Mouse (Mus musculus): ENCODE measurements at regions not wholly inside any gene's neighbourhood (a gene's known extent, or its start where the extent isn't known, plus 50 kb on each side); places are given as distances from the start of the nearest gene placed in this dataset.

GRCm38 (mm10) chr11:84686473-84686872, 132.8 kb downstream of the Mrm1 start:
- H3K4me1 ChIP-seq (replicated peaks; ENCODE audit: control insufficient read depth, insufficient read depth, low read length): no peaks in the 10 kb centered on the region
- no peaks in the 10 kb centered on the region for H3K9me3 ChIP-seq (ENCODE audit: control insufficient read depth)
- H3K4me2 ChIP-seq (replicated peaks; ENCODE audit: low read depth): no peak overlapping the region
- no peak for ATAC-seq
- TF ChIP-seq CTCF (IDR thresholded peaks at IDR 0.05; ENCODE audit: low read depth): no peak
- WGBS: 91% methylated on average over 9 of the region's 9 CpGs
- H3K4me3 ChIP-seq (ENCODE audit: low read depth, low read length): no peak overlapping the region
- no peaks in the 10 kb centered on the region for H3K36me3 ChIP-seq (ENCODE audit: control insufficient read depth, insufficient read depth)
- no peaks in the 10 kb centered on the region for H3K27me3 ChIP-seq (replicated peaks; ENCODE audit: control insufficient read depth, insufficient read depth, low read length)
- no peak overlapping the region for H3K27ac ChIP-seq (ENCODE audit: low read depth, low read length)
- no peak overlapping the region for H3K9ac ChIP-seq (ENCODE audit: low read depth, low read length)

GRCm38 (mm10) chr11:84684325-84684724, 135.0 kb downstream of the Mrm1 start:
- Histone ChIP-seq H3K9ac (ENCODE audit: low read depth, low read length) (no peak overlapping the region), H3K27me3 (replicated peaks; ENCODE audit: control insufficient read depth, insufficient read depth, low read length) (no peaks in the 10 kb centered on the region), H3K4me1 (replicated peaks; ENCODE audit: control insufficient read depth, insufficient read depth, low read length) (no peaks in the 10 kb centered on the region), H3K4me3 (ENCODE audit: low read depth, low read length) (no peak overlapping the region), H3K27ac (ENCODE audit: low read depth, low read length) (no peak overlapping the region), H3K4me2 (replicated peaks; ENCODE audit: low read depth) (no peak overlapping the region), H3K36me3 (ENCODE audit: control insufficient read depth, insufficient read depth) (no peaks in the 10 kb centered on the region), H3K9me3 (ENCODE audit: control insufficient read depth) (no peaks in the 10 kb centered on the region)
- TF ChIP-seq CTCF (IDR thresholded peaks at IDR 0.05; ENCODE audit: low read depth): no peak
- 86% methylated on average over 3 of the region's 3 CpGs for WGBS
- no peak for ATAC-seq

- Histone ChIP-seq H3K4me1 (replicated peaks; ENCODE audit: control insufficient read depth, insufficient read depth, low read length) (no peaks in the 10 kb centered on the region), H3K9ac (ENCODE audit: low read depth, low read length) (no peak overlapping the region), H3K27ac (ENCODE audit: low read depth, low read length) (no peak overlapping the region), H3K4me3 (ENCODE audit: low read depth, low read length) (no peak overlapping the region), H3K9me3 (ENCODE audit: control insufficient read depth) (no peaks in the 10 kb centered on the region), H3K36me3 (ENCODE audit: control insufficient read depth, insufficient read depth) (no peaks in the 10 kb centered on the region), H3K27me3 (replicated peaks; ENCODE audit: control insufficient read depth, insufficient read depth, low read length) (no peaks in the 10 kb centered on the region), H3K4me2 (replicated peaks; ENCODE audit: low read depth) (no peak overlapping the region)
- no peak for TF ChIP-seq CTCF (IDR thresholded peaks at IDR 0.05; ENCODE audit: low read depth)
- 56% methylated on average over 13 of the region's 13 CpGs for WGBS
- ATAC-seq: no peak
Observed at GRCm38 (mm10) chr11:84682931-84683330, 136.4 kb downstream of the Mrm1 start.

DNA sequence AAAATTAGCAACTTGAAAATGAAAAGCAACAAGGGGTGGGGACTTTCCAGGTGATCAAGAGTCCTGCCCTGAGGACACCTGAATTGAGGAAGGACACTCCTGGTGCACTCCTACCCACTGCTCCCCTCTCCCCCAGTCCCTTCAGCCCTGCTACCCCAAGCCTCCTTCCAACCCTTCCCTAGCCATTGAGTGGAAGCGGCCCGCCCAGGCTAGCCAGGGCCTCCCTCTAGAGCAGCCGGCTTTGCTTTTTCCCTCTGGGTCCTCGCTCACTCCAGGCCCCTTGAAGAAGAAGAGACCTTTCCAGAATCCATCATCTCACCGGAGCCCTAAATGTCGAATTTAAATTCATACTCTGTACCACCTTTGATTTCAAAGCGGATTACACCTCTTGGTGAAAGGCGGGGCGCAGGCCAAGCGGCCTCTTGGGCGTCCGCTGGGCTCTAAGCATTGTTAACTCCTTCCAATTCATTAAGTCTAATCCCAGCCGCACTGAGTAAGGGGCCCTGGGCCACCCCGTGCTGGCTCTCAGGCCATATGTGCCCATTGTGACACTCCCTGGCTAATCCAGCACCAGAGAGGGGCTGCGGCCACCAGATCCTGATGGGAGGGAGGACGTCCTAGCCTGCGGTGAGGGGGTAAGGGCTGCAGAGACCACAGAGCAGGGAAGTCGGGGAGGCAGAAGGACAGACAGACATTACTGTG, 142.8 kb downstream of the Mrm1 start:
- no peak overlapping the region for H3K4me3 ChIP-seq (ENCODE audit: low read depth, low read length)
- no peaks in the 10 kb centered on the region for H3K36me3 ChIP-seq (ENCODE audit: control insufficient read depth, insufficient read depth)
- no peak overlapping the region for H3K4me2 ChIP-seq (replicated peaks; ENCODE audit: low read depth)
- 45% methylated on average over 18 of the region's 18 CpGs for WGBS
- no peaks in the 10 kb centered on the region for H3K9me3 ChIP-seq (ENCODE audit: control insufficient read depth)
- no peak overlapping the region for H3K9ac ChIP-seq (ENCODE audit: low read depth, low read length)
- TF ChIP-seq CTCF (IDR thresholded peaks at IDR 0.05; ENCODE audit: low read depth): no peak
- no peaks in the 10 kb centered on the region; the same call in 1 of the 2 replicates for H3K27me3 ChIP-seq (replicated peaks; ENCODE audit: control insufficient read depth, insufficient read depth, low read length)
- no peaks in the 10 kb centered on the region for H3K4me1 ChIP-seq (replicated peaks; ENCODE audit: control insufficient read depth, insufficient read depth, low read length)
- no peak for ATAC-seq
- no peak overlapping the region for H3K27ac ChIP-seq (ENCODE audit: low read depth, low read length)

- no peak overlapping the region for H3K27ac ChIP-seq (ENCODE audit: low read depth, low read length)
- H3K4me3 ChIP-seq (ENCODE audit: low read depth, low read length): no peak overlapping the region
- no peaks in the 10 kb centered on the region for H3K9me3 ChIP-seq (ENCODE audit: control insufficient read depth)
- H3K4me1 ChIP-seq (replicated peaks; ENCODE audit: control insufficient read depth, insufficient read depth, low read length): no peaks in the 10 kb centered on the region
- H3K36me3 ChIP-seq (ENCODE audit: control insufficient read depth, insufficient read depth): no peaks in the 10 kb centered on the region
- TF ChIP-seq CTCF (IDR thresholded peaks at IDR 0.05; ENCODE audit: low read depth): no peak
- no peak overlapping the region for H3K9ac ChIP-seq (ENCODE audit: low read depth, low read length)
- H3K4me2 ChIP-seq (replicated peaks; ENCODE audit: low read depth): no peak overlapping the region
- no peak for ATAC-seq
- no peaks in the 10 kb centered on the region; the same call in 1 of the 2 replicates for H3K27me3 ChIP-seq (replicated peaks; ENCODE audit: control insufficient read depth, insufficient read depth, low read length)
- 32% methylated on average over 18 of the region's 18 CpGs for WGBS
Observed at GRCm38 (mm10) chr11:84672841-84673473, 146.4 kb downstream of the Mrm1 start.

- no peak overlapping the region for H3K4me2 ChIP-seq (replicated peaks; ENCODE audit: low read depth)
- no peak overlapping the region for H3K27ac ChIP-seq (ENCODE audit: low read depth, low read length)
- no peak overlapping the region for H3K4me3 ChIP-seq (ENCODE audit: low read depth, low read length)
- no peaks in the 10 kb centered on the region for H3K4me1 ChIP-seq (replicated peaks; ENCODE audit: control insufficient read depth, insufficient read depth, low read length)
- no peak for TF ChIP-seq CTCF (IDR thresholded peaks at IDR 0.05; ENCODE audit: low read depth)
- no peaks in the 10 kb centered on the region for H3K27me3 ChIP-seq (replicated peaks; ENCODE audit: control insufficient read depth, insufficient read depth, low read length)
- 69% methylated on average over 6 of the region's 6 CpGs for WGBS
- H3K36me3 ChIP-seq (ENCODE audit: control insufficient read depth, insufficient read depth): no peaks in the 10 kb centered on the region
- H3K9me3 ChIP-seq (ENCODE audit: control insufficient read depth): no peaks in the 10 kb centered on the region
- ATAC-seq: no peak
- H3K9ac ChIP-seq (ENCODE audit: low read depth, low read length): no peak overlapping the region
Observed at GRCm38 (mm10) chr11:84671585-84671984, 146.2 kb upstream of the Lhx1 start.

Measured in intestine, postnatal 0 days (tissue).